Mouse (Mus musculus): ENCODE measurements at regions not wholly inside any gene's neighbourhood (a gene's known extent, or its start where the extent isn't known, plus 50 kb on each side); places are given as distances from the start of the nearest gene placed in this dataset.

DNA sequence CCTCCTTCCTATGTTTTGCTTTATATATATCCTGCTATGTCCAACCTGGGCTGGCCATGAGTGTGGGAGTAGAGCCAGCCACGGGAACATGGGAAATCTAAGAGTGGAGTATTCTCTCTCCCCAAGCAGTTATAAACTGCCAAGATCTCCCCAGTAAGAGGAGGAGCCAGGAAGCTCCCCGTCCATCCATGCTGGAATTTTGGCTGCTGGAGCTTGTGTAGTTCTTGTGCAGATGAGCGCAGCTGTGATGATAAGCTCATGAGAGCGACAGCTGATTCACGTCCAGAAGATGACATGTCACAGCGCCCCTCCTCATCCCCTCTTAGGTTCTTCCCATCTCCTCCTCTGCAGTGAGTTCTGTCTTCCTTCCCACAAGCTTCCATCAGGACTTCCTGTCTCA lies 99.4 kb upstream of the Arhgap28 start:
- TF ChIP-seq POLR2A (IDR thresholded peaks at IDR 0.05; ENCODE audit: borderline replicate concordance, insufficient read depth, low read length) (no peak), CTCF (IDR thresholded peaks at IDR 0.05; ENCODE audit: borderline replicate concordance, insufficient read depth, low read depth, low read length) (no peak)

Measured in cerebellum, adult 2 months (tissue).